ENCODE assay signal across 25 mouse cellular contexts in genomic region chr5:150071738-150072137, GRCm38 (mm10). TPM values are rescaled to one million over a fixed set of nuclear protein-coding genes. Genes with fewer than 3 reads are reported as not detected.
DNase-seq lines count a peak whose midpoint lies in the region; ATAC-seq and TF ChIP-seq lines count a peak whose summit lies in the region.
"Had no signal": no experiment of that assay in that cellular context is flagged by ENCODE, and none has a peak within 500 bp of the region (broad histone marks: within the 10 kb centered on the region; RNA-seq: fewer than 3 reads in every experiment).

No protein-coding gene starts in this region.

- H3K4me3 ChIP-seq in embryonic facial prominence, embryonic 14.5 days (ENCODE audit: low read depth, low read length): no peak overlapping the region
- no peak overlapping the region for H3K4me3 ChIP-seq in embryonic facial prominence, embryonic 10.5 days
- no peak overlapping the region for H3K4me3 ChIP-seq in limb, embryonic 14.5 days (replicated peaks; ENCODE audit: low read length)
- no peak overlapping the region for H3K4me3 ChIP-seq in limb, embryonic 10.5 days

- ATAC-seq in embryonic facial prominence, embryonic 14.5 days (ENCODE audit: low read depth): peak; percentile 62; the same call in 1 of the 2 replicates
- peak; percentile 37; the same call in 1 of the 2 replicates for ATAC-seq in limb, embryonic 14.5 days (ENCODE audit: low FRiP score, low read depth)
- ATAC-seq: activated CD4-positive, CD25-positive, alpha-beta regulatory T cell, adult 4 months; CD4-positive, CD25-positive, alpha-beta regulatory T cell, adult 4 months; Patski had no signal

- peak; percentile 65 for DNase-seq in embryonic facial prominence, embryonic 14.5 days (ENCODE audit: low spot score)
- no peak for DNase-seq in embryonic facial prominence, embryonic 10.5 days (ENCODE audit: low spot score)
- DNase-seq in heart, adult 11 months: peak; percentile 44
- no peak for DNase-seq in heart, adult 18-20 months
- peak; percentile 50 for DNase-seq in limb, embryonic 14.5 days (ENCODE audit: low spot score)
- DNase-seq in limb, embryonic 10.5 days (ENCODE audit: low spot score): no peak
- DNase-seq: adrenal gland, adult 2 months; adrenal gland, adult 8-10 months; adrenal gland, postnatal 10 days; adrenal gland, postnatal 14 days; adrenal gland, postnatal 25 days; adrenal gland, postnatal 36 days; B cell, adult 2 months; cerebellum, adult 11 months; cerebellum, adult 11-12 months; cerebellum, adult 18-20 months had no signal

- TF ChIP-seq POLR2A in limb, embryonic 14.5 days (IDR thresholded peaks at IDR 0.05; ENCODE audit: borderline replicate concordance, extremely low read depth, insufficient read depth, insufficient read length): no peak

- no peaks in the 10 kb centered on the region for H3K4me1 ChIP-seq in embryonic facial prominence, embryonic 14.5 days (ENCODE audit: control insufficient read depth, insufficient read depth, low read length)
- H3K4me1 ChIP-seq in embryonic facial prominence, embryonic 10.5 days: no peaks in the 10 kb centered on the region
- no peaks in the 10 kb centered on the region for H3K4me1 ChIP-seq in limb, embryonic 14.5 days (ENCODE audit: control insufficient read depth, insufficient read depth, low read length)
- no peaks in the 10 kb centered on the region for H3K4me1 ChIP-seq in limb, embryonic 10.5 days

- no peak overlapping the region for H3K27ac ChIP-seq in embryonic facial prominence, embryonic 14.5 days (replicated peaks; ENCODE audit: low read depth, low read length)
- H3K27ac ChIP-seq in embryonic facial prominence, embryonic 10.5 days (replicated peaks): no peak overlapping the region
- H3K27ac ChIP-seq in limb, embryonic 14.5 days (replicated peaks; ENCODE audit: low read depth, low read length): no peak overlapping the region
- H3K27ac ChIP-seq in limb, embryonic 10.5 days: no peak overlapping the region

- H3K9ac ChIP-seq in embryonic facial prominence, embryonic 14.5 days (ENCODE audit: low read depth, low read length): no peak overlapping the region
- H3K9ac ChIP-seq in limb, embryonic 14.5 days (ENCODE audit: low read depth, low read length, severe bottlenecking): no peak overlapping the region

- H3K27me3 ChIP-seq in embryonic facial prominence, embryonic 14.5 days (replicated peaks; ENCODE audit: control insufficient read depth, insufficient read depth, low read length): no peaks in the 10 kb centered on the region
- H3K27me3 ChIP-seq in embryonic facial prominence, embryonic 10.5 days (replicated peaks; ENCODE audit: low read depth, poor library complexity, severe bottlenecking): no peaks in the 10 kb centered on the region
- no peaks in the 10 kb centered on the region for H3K27me3 ChIP-seq in limb, embryonic 14.5 days (ENCODE audit: control insufficient read depth, insufficient read depth, low read length)
- no peaks in the 10 kb centered on the region for H3K27me3 ChIP-seq in limb, embryonic 10.5 days (ENCODE audit: low read depth, poor library complexity, severe bottlenecking)
- H3K27me3 ChIP-seq: CH12.LX had no signal

- H3K36me3 ChIP-seq in embryonic facial prominence, embryonic 14.5 days (ENCODE audit: control insufficient read depth, insufficient read depth, low read length): no peaks in the 10 kb centered on the region
- H3K36me3 ChIP-seq in embryonic facial prominence, embryonic 10.5 days (replicated peaks): no peaks in the 10 kb centered on the region
- no peaks in the 10 kb centered on the region for H3K36me3 ChIP-seq in limb, embryonic 14.5 days (ENCODE audit: control insufficient read depth, insufficient read depth, low read length)
- H3K36me3 ChIP-seq in limb, embryonic 10.5 days: no peaks in the 10 kb centered on the region
- H3K36me3 ChIP-seq: G1E had no signal

- H3K4me2 ChIP-seq in embryonic facial prominence, embryonic 14.5 days (ENCODE audit: low read depth, low read length): no peak overlapping the region
- H3K4me2 ChIP-seq in limb, embryonic 14.5 days (replicated peaks; ENCODE audit: low read depth, low read length, severe bottlenecking): no peak overlapping the region

- H3K9me3 ChIP-seq in embryonic facial prominence, embryonic 14.5 days (ENCODE audit: control insufficient read depth, low read length): no peaks in the 10 kb centered on the region
- H3K9me3 ChIP-seq in embryonic facial prominence, embryonic 10.5 days: no peaks in the 10 kb centered on the region
- no peaks in the 10 kb centered on the region for H3K9me3 ChIP-seq in limb, embryonic 14.5 days (ENCODE audit: control insufficient read depth, low read length)
- H3K9me3 ChIP-seq in limb, embryonic 10.5 days (replicated peaks): no peaks in the 10 kb centered on the region

RNA-seq across cellular contexts. Expression of gene Fry, which starts 46.7 kb away (rescaled TPM):
- polyA plus RNA-seq in embryonic facial prominence, embryonic 14.5 days (2014; fragmentation: Nextera tagmentation; extraction: Ambion mirVana): 13.9 and 15.1 TPM in 2 replicates
- 5.6 and 7.4 TPM in 2 replicates for polyA plus RNA-seq in embryonic facial prominence, embryonic 10.5 days (2016; fragmentation: Nextera tagmentation; extraction: Ambion mirVana)
- total RNA-seq in heart, adult 18-20 months (2021): 100 to 1,000 TPM in 1 of 2 experiments, 10 to 100 TPM in 1; 97.6 to 122 TPM
- polyA plus RNA-seq in limb, embryonic 14.5 days (2012; rRNA removed): 13.5 and 16.5 TPM in 2 replicates
- 10.0 and 12.5 TPM in 2 replicates for polyA plus RNA-seq in limb, embryonic 14.5 days (2014; fragmentation: Nextera tagmentation; extraction: Ambion mirVana)
- 3.2 and 3.3 TPM in 2 replicates for polyA plus RNA-seq in limb, embryonic 10.5 days (2016; fragmentation: Nextera tagmentation; extraction: Ambion mirVana)

RNA-seq across cellular contexts. Expression of gene Rxfp2, which starts 53.3 kb away (rescaled TPM):
- polyA plus RNA-seq in embryonic facial prominence, embryonic 14.5 days (2014; fragmentation: Nextera tagmentation; extraction: Ambion mirVana): 0.51 and 0.72 TPM in 2 replicates
- 0.21 and 0.41 TPM in 2 replicates for polyA plus RNA-seq in embryonic facial prominence, embryonic 10.5 days (2016; fragmentation: Nextera tagmentation; extraction: Ambion mirVana)
- total RNA-seq in heart, adult 18-20 months (2021): not detected
- polyA plus RNA-seq in limb, embryonic 14.5 days (2012; rRNA removed): 0.31 and 2.8 TPM in 2 replicates
- polyA plus RNA-seq in limb, embryonic 14.5 days (2014; fragmentation: Nextera tagmentation; extraction: Ambion mirVana): 0.19 TPM in 1 of 2 replicates, not detected in the other
- 0.89 and 2.1 TPM in 2 replicates for polyA plus RNA-seq in limb, embryonic 10.5 days (2016; fragmentation: Nextera tagmentation; extraction: Ambion mirVana)
- total RNA-seq: adrenal gland, adult 18-20 months; adrenal gland, adult 2 months; adrenal gland, adult 8-10 months; adrenal gland, postnatal 10 days; adrenal gland, postnatal 25 days; adrenal gland, postnatal 36 days; CH12.LX; ES-E14; MEL had no signal
- polyA plus RNA-seq: activated CD4-positive, CD25-positive, alpha-beta regulatory T cell, adult 4 months; C2C12; CD4-positive, CD25-positive, alpha-beta regulatory T cell, adult 4 months; G1E; Patski had no signal

Comparison
In these comparisons a context has a peak if more than half of its experiments do, and no peak if none do; other contexts are left out.
1. DNase-seq: peak in embryonic facial prominence, embryonic 14.5 days (single experiment), heart, adult 11 months (single experiment) and limb, embryonic 14.5 days (single experiment); none in embryonic facial prominence, embryonic 10.5 days (single experiment), heart, adult 18-20 months (0 of 2) and limb, embryonic 10.5 days (single experiment).